Mouse (Mus musculus): ENCODE measurements around the gene 2410004B18Rik. TPM values are rescaled to one million over a fixed set of nuclear protein-coding genes. Genes with fewer than 3 reads are reported as not detected.

Gene 2410004B18Rik
- total RNA-seq, 2 experiments from 2014 or later = 21.6 to 22.5 TPM

Other genes with a start within 250 kb of the 2410004B18Rik start
- gene Ddah1, start 179.3 kb upstream of the 2410004B18Rik start, total RNA-seq (2021) = 10 to 100 TPM; 11.1 to 18.1 TPM
- gene Bcl10, start 15.2 kb upstream of the 2410004B18Rik start, total RNA-seq (2021) = 10 to 100 TPM; 27.7 to 28.8 TPM
- gene Syde2, start 49.9 kb downstream of the 2410004B18Rik start, total RNA-seq (2021) = 10 to 100 TPM in 1 of 2 experiments, 1 to 10 TPM in 1; 9.2 to 10.1 TPM
- under 1 TPM; 0.08 to 0.28 TPM for gene Wdr63, start 170.1 kb downstream of the 2410004B18Rik start, total RNA-seq (2021)
- 1 to 10 TPM in 1 of 2 experiments, not detected in 1; 2.7 TPM for gene Mcoln3, start 179.4 kb downstream of the 2410004B18Rik start, total RNA-seq (2021)
- 1 to 10 TPM in 1 of 2 experiments, under 1 TPM in 1; 0.39 to 1.6 TPM for gene Mcoln2, start 211.8 kb downstream of the 2410004B18Rik start, total RNA-seq (2021)

All from adrenal gland, postnatal 4 days (tissue).